Mouse (Mus musculus) lung, adult 2 months (tissue): ENCODE measurements around the gene Slc25a21. TPM values are rescaled to one million over a fixed set of nuclear protein-coding genes. Genes with fewer than 3 reads are reported as not detected.

ENCODE experiments used
- DNase-seq: peaks from one replicate; pipeline ENCODE4 v3.0.0; 2022
- H3K4me1 ChIP-seq: fragments of 200-500 bp; 2 replicates; pipeline ENCODE4 v1.6.1; 2011; ENCODE audit warnings: low read length; ENCODE audit not compliant: control insufficient read depth, insufficient read depth
- H3K4me3 ChIP-seq: fragments of 200-500 bp; replicated peaks from 2 replicates; pipeline ENCODE3; 2011; ENCODE audit warnings: low read depth, mild to moderate bottlenecking, control low read depth, low read length; ENCODE audit errors: extremely low read depth
- CTCF ChIP-seq: fragments of 200-500 bp; IDR thresholded peaks from 2 replicates; pipeline ENCODE4 v1.5.1; 2011; ENCODE audit warnings: mild to moderate bottlenecking, low read length, control low read depth; ENCODE audit not compliant: insufficient read depth
- POLR2A ChIP-seq: fragments of 200-500 bp; IDR thresholded peaks from 2 replicates; pipeline ENCODE4 v1.6.1; 2011; ENCODE audit warnings: low read depth, mild to moderate bottlenecking, control low read depth, low read length, borderline replicate concordance; ENCODE audit errors: extremely low read depth
- WGBS: fragments of 180-500 bp; shearing (Covaris S2); methylation state at CpG from one replicate; pipeline ENCODE4 v1.1.7; 2018; 5-methylcytosine and 5-hydroxymethylcytosine counted together
- polyA plus RNA-seq: library from polyadenylated mRNA; depleted of rRNA; stranded (reverse); fragments of >200 nt; gene quantifications from 2 replicates; pipeline ENCODE4 v1.2.3, GENCODE M21; 2012

The Slc25a21 gene
- polyA plus RNA-seq, 1 experiment: 0.04 TPM

GRCm38 (mm10) chr12:56769421-56769820, 427.9 kb downstream of the Slc25a21 start:
- Histone ChIP-seq H3K4me3 (no peak overlapping the region), H3K4me1 (no peaks in the 10 kb centered on the region)
- no peak for DNase-seq
- no peak for TF ChIP-seq POLR2A
- TF ChIP-seq CTCF: no peak
- WGBS: 81% methylated on average over 5 of the region's 5 CpGs

GRCm38 (mm10) chr12:56767474-56767873, 429.8 kb downstream of the Slc25a21 start:
- TF ChIP-seq CTCF: no peak
- TF ChIP-seq POLR2A: no peak
- DNase-seq: no peak
- H3K4me1 ChIP-seq: no peaks in the 10 kb centered on the region
- WGBS: 75% methylated on average over 6 of the region's 6 CpGs
- no peak overlapping the region for H3K4me3 ChIP-seq

- TF ChIP-seq CTCF: no peak
- TF ChIP-seq POLR2A: no peak
- H3K4me3 ChIP-seq: no peak overlapping the region
- no peak for DNase-seq
- H3K4me1 ChIP-seq: no peaks in the 10 kb centered on the region
- 73% methylated on average over 4 of the region's 4 CpGs for WGBS
Measured at GRCm38 (mm10) chr12:56737104-56737503, 460.2 kb downstream of the Slc25a21 start.

- DNase-seq: no peak
- WGBS: 46% methylated on average over 4 of the region's 4 CpGs
- Histone ChIP-seq H3K4me3 (no peak overlapping the region), H3K4me1 (no peaks in the 10 kb centered on the region)
- TF ChIP-seq CTCF: no peak
- no peak for TF ChIP-seq POLR2A
Measured at GRCm38 (mm10) chr12:56727631-56728030, 469.6 kb downstream of the Slc25a21 start.

GRCm38 (mm10) chr12:56718707-56719051, 478.6 kb downstream of the Slc25a21 start:
- DNase-seq: no peak
- H3K4me1 ChIP-seq: no peaks in the 10 kb centered on the region
- TF ChIP-seq CTCF (no peak), POLR2A (no peak)
- H3K4me3 ChIP-seq: no peak overlapping the region
- 48% methylated on average over 6 of the region's 6 CpGs for WGBS

GRCm38 (mm10) chr12:56717971-56718706, 479.1 kb downstream of the Slc25a21 start:
- no peaks in the 10 kb centered on the region for H3K4me1 ChIP-seq
- no peak for TF ChIP-seq CTCF
- no peak for DNase-seq
- no peak overlapping the region for H3K4me3 ChIP-seq
- 44% methylated on average over 14 of the region's 14 CpGs for WGBS

GRCm38 (mm10) chr12:56701004-56701403, 496.3 kb downstream of the Slc25a21 start:
- 20% methylated on average over 6 of the region's 6 CpGs for WGBS
- TF ChIP-seq CTCF (no peak), POLR2A (no peak)
- no peak overlapping the region for H3K4me3 ChIP-seq
- DNase-seq: no peak
- H3K4me1 ChIP-seq: 0 out of 2 replicates have a peak, but pooled peaks cover 3% of the 10 kb centered on the region

GRCm38 (mm10) chr12:56699915-56700900, 497.1 kb downstream of the Slc25a21 start:
- peaks cover 6% of the 10 kb centered on the region for H3K4me1 ChIP-seq
- WGBS: 15% methylated on average over 44 of the region's 44 CpGs
- TF ChIP-seq POLR2A: no peak
- TF ChIP-seq CTCF: no peak
- no peak for DNase-seq
- H3K4me3 ChIP-seq: no peak overlapping the region

GRCm38 (mm10) chr12:56699351-56699750, 497.9 kb downstream of the Slc25a21 start:
- no peak for DNase-seq
- H3K4me1 ChIP-seq: peaks cover 6% of the 10 kb centered on the region
- H3K4me3 ChIP-seq: no peak overlapping the region
- TF ChIP-seq CTCF: no peak
- no peak for TF ChIP-seq POLR2A
- 34% methylated on average over 3 of the region's 3 CpGs for WGBS
